Mouse (Mus musculus) ES-CJ7 (cell line): ENCODE data around the gene Rnf185.

ENCODE experiments used
- DNase-seq: peaks from one replicate; pipeline ENCODE4 v3.0.0; 2011; ENCODE audit warnings: low read depth, low spot score

The Rnf185 gene

GRCm38 (mm10) chr11:3452167-3452639 lies at the start of gene Rnf185:
Gene Rnf185 (minus strand): TSS chr11:3452363.
- peak; percentile 96 for DNase-seq

GRCm38 (mm10) chr11:3497296-3497695 lies 45.1 kb upstream of the Rnf185 start:
- no peak for DNase-seq

GRCm38 (mm10) chr11:3496756-3497155 lies 44.6 kb upstream of the Rnf185 start:
- peak; percentile 63 for DNase-seq

- DNase-seq: no peak
Measured at GRCm38 (mm10) chr11:3495496-3495895, 43.3 kb upstream of the Rnf185 start.

GRCm38 (mm10) chr11:3494857-3495256 lies 42.7 kb upstream of the Rnf185 start:
- DNase-seq: no peak

- no peak for DNase-seq
Measured at GRCm38 (mm10) chr11:3492748-3493147, 40.6 kb upstream of the Rnf185 start.

GRCm38 (mm10) chr11:3489036-3489435 lies 36.9 kb upstream of the Rnf185 start:
- DNase-seq: no peak

GRCm38 (mm10) chr11:3487952-3488570 lies 35.9 kb upstream of the Rnf185 start, which contains the start of gene Pla2g3:
Gene Pla2g3 (plus strand): TSS chr11:3488284.
- DNase-seq: no peak

- DNase-seq: no peak
Measured at GRCm38 (mm10) chr11:3486349-3486748, 34.2 kb upstream of the Rnf185 start.

- no peak for DNase-seq
Measured at GRCm38 (mm10) chr11:3483980-3484642, 31.9 kb upstream of the Rnf185 start.

- no peak for DNase-seq
Measured at GRCm38 (mm10) chr11:3475489-3475888, 23.3 kb upstream of the Rnf185 start.

- peak; percentile 44 for DNase-seq
Measured at GRCm38 (mm10) chr11:3474480-3475115, 22.4 kb upstream of the Rnf185 start.

GRCm38 (mm10) chr11:3472484-3472883 lies 20.3 kb upstream of the Rnf185 start:
- peak; percentile 88 for DNase-seq

- peak; percentile 22 for DNase-seq
Measured at GRCm38 (mm10) chr11:3471448-3471850, 19.3 kb upstream of the Rnf185 start.

- DNase-seq: no peak
Measured at GRCm38 (mm10) chr11:3462846-3463245, 10.7 kb upstream of the Rnf185 start.

- no peak for DNase-seq
Measured at GRCm38 (mm10) chr11:3459105-3459468, 6.9 kb upstream of the Rnf185 start.

- no peak for DNase-seq
Measured at GRCm38 (mm10) chr11:3458428-3459104, 6.4 kb upstream of the Rnf185 start.

GRCm38 (mm10) chr11:3456354-3456753 lies 4.2 kb upstream of the Rnf185 start:
- DNase-seq: peak; percentile 79

GRCm38 (mm10) chr11:3454506-3454905 lies 2.3 kb upstream of the Rnf185 start:
- no peak for DNase-seq

GRCm38 (mm10) chr11:3453467-3453866 lies 1.3 kb upstream of the Rnf185 start:
- peak; percentile 83 for DNase-seq

GRCm38 (mm10) chr11:3452769-3453168 lies 606 bp upstream of the Rnf185 start:
- DNase-seq: peak; percentile 74

- peak; percentile 35 for DNase-seq
Measured at GRCm38 (mm10) chr11:3451701-3452163, 431 bp downstream of the Rnf185 start.
